Mouse (Mus musculus) layer of hippocampus, postnatal 25 days (tissue): ENCODE data around the gene Ube2h. TPM values are rescaled to one million over a fixed set of nuclear protein-coding genes. Genes with fewer than 3 reads are reported as not detected.

ENCODE experiments used
- DNase-seq, 2 experiments: peaks; one replicate each; pipeline ENCODE4 v3.0.0; 2022; ENCODE audit warnings: mixed read lengths in 2 of 2, low spot score in 1 of 2; ENCODE audit errors: extremely low spot score in 1 of 2
- total RNA-seq, 2 experiments: library from RNA; stranded (reverse); gene quantifications; 2 replicates each; pipeline ENCODE4 v1.2.3; 2021

Ube2h gene
- total RNA-seq, 2 experiments from 2014 or later = 84.6 to 92.2 TPM

DNA sequence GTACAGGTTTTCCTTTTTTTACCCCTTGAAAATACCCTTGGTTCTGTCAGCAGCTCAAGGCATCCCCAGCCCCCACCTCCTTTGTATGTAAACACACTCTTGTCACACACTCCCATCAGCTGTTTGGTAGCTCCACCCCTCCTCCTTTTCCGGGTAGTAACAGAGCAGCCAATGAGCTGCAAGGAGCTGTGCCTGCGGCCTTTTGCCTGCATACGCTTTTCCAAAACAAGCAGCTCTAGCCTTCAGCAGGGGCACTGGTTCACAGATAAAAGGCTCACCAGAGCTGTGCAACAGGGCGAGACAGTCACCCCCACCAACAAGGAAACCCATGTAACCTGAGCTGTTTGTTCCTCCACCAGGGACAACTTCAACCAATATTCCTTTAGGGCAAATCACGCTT lies 4.0 kb downstream of the Ube2h start:
- DNase-seq = peak; percentile 37 to 57

DNA sequence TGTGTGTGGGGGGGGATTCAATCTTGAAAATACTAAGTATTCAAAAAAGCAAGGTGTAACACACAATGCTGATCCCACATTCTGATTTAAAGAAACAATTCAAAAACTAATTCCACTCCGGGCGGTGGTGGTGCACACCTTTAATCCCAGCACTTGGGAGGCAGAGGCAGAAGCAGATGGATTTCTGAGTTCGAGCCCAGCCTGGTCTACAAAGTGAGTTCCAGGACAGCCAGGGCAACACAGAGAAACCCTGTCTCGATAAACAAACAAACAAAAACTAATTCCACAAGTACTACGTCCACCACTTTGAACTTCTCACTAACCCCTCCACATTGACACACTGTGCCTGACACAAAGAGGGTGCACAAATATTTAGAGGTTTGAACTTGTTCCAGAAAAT lies 4.7 kb downstream of the Ube2h start:
- DNase-seq = no peak

DNA sequence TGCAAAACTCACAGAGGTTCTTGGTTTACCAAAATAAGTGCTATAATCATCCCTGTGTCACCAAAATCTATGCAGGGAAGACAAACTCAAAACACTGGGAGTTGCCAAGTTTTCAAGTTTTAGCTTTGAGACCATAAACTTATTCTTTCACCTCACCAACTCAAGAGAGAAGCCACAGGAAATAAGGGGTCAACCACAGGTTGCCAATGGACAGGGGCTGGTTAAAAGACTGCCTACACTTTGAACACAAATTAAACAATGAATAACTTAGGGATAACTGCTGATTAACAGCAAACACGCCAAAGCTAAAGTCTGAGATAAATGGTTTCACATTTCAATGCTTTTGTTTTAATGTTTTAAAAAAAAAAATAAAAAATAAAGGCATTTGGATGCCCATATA lies 5.2 kb downstream of the Ube2h start:
- no peak for DNase-seq

DNA sequence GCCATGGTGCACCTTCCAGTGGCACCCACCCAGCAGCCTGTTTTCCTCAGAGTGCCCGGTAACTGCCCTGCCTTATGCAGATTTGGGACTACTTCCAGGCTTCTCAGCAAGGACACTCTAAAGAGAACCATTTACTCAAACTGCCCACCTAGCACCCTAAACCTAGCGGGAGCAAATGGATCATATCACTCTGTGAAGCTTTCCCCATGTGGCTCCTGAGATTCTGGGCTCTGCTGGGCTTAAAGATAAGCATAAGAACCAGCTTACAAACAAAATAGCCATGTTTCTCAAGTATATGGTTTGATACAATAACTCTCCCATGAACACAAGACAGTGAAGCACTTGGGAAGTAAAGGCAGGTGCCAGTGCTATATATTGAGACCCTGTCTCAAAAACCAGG lies 11.8 kb downstream of the Ube2h start:
- DNase-seq = no peak

DNA sequence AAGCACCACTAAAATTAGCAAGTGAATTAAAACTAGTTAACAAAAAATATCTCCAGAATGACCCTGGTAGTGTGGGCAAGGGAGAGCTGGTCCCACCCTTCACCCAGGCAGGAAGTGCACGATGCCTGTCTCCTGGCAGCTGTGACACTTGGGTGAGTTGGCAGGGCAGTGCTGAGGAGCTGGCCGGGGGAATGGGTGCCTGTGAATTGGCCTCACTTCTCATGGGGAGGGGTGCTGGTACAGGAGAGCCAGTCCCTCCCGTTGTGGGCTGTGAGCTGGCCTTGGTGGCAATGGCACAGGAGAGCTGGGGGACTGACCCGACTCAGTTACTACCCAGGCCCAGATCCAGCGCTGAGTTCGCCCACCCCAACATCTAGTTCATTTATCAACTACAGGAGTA lies 16.4 kb downstream of the Ube2h start:
- no peak for DNase-seq

DNA sequence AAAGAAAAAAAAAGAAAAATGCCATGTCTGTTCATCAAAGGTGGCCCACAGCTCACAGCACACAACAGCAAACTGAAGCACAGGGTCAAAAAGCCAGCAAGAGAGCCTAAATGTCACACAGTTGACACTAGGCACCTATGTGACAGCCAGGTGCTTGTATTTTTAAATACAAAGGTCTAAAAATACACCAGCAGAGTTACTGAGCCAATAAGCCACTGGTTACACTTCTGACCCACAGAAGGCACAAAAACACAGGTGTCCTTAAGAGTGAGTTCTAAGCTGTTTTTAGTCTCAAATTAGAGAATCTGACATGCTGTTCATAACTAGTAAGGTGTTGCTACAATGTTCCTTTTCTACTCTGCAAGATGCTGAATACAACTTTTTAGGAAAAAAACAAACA lies 17.7 kb downstream of the Ube2h start:
- DNase-seq = no peak

DNA sequence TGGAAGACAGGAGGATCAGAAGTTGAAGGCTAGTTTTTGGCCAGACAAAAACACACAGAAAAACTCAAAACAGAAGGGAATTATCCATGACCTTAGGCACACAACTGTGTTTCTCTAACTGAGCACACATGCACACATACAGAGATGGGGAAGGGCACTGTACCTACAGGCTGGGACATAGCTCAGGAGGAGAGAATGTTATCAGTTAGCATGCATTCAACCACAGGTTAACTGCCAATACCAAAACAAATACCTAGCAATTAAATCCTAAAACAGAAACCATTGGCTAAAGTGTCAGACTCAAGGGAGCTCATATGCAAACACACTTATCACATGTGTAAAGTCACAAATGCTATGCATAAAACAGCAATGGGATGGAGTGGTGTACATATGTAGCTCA lies 20.2 kb downstream of the Ube2h start:
- no peak for DNase-seq

DNA sequence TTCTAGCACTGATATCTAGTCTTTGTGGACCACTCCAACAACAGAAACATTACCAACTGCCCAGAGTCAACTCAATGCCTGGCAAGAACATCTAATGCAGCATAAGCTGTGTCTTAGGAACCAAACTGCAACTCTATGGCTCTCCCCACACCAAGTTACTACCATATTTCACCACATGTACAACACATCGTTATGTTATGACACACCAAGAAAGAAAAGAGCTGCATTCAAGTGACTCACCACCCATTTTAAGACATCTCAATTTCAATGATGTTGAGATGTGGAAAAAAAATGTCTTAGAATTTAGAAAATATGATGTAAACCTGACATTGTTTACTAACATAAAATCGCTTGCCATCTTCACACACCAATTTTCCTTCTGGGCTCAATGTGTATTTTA lies 22.0 kb downstream of the Ube2h start:
- DNase-seq = no peak

DNA sequence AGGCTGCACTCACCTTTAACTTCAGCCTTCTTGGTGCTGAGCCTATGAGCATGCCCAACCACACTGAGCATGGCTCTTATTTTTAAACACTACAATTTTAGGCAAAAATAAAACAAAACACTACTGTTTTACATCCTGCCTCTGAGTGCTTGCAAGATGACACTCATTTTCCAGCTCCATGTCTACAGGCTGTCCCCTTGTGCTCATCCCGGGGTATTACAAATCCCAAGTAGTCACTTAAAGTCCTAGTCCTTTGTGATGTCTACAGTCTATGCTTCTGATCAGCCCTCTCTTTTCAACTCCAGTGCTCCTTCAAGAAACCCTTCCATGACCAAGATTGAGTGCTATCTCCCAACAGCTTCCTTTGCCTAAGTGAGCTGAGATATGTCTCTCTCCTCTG lies 26.0 kb downstream of the Ube2h start:
- DNase-seq = no peak

DNA sequence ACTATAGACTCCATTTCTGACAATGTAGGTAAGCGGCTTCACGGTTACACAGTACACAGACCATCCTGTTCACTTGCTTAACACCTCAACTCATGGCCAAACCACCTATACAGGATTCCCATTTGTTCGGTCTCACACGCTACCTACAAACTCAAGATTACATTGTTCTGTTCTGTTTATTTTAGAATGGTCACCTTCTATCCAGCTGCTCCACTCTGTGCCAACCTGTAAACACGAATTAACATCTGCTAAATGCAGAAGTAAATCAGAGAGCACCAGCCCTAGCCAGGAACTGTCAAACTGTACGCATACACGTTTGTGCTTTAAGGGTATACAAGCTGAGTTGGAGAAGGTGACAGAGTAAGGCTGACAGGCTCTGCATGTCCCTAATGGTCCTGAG lies 27.5 kb downstream of the Ube2h start:
- DNase-seq = no peak

DNA sequence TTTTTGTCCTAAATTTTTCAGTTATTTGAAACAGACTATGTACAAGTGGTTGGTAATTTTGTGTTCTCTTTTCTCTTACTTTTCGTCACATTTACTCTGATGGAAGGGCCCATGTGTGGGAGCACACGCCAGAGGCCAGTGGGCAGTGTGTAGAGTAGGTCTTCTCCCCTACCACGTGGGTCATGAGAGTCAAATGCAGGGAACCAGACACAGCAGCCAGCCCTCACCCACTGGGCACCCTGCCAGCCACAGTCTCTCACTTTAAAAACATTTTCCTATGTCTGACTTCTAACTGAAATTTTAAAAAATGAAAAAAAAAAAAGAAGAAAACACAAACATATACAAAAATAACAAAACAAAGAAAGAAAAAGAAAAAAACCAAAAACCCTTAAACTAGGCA lies 28.0 kb downstream of the Ube2h start:
- no peak for DNase-seq

DNA sequence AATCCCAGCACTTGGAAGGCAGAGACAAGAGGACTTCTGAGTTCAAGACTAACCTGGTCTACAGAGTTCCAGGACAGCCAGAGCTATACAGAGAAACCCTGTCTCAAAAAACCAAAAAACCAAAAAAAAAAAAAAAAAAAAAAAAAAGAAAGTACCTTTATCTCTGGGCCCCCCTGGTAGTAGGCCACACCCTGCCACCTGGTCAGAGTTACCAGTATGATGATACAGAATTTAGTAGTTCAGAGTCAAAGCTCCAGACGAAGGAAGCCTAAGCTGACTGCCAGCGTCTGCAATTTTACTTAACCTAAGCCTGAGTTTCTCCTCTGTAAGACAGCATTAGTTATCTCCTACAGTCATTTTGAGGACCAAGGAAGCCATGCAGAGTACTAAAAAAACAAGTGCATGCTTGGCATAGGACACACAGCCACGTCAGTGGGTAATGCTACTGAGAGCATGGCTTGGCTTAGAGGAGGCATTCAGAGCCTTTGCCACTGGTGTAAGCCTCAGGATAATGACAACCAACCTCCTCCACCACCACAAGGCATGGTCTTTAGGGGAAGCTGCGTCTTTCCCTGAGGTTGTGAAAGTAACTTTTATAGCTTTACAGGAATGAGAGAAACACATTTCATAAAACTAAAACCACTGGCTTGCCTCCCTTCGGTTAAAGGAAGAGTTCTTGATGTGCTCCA lies 29.0 kb downstream of the Ube2h start:
- DNase-seq = no peak

DNA sequence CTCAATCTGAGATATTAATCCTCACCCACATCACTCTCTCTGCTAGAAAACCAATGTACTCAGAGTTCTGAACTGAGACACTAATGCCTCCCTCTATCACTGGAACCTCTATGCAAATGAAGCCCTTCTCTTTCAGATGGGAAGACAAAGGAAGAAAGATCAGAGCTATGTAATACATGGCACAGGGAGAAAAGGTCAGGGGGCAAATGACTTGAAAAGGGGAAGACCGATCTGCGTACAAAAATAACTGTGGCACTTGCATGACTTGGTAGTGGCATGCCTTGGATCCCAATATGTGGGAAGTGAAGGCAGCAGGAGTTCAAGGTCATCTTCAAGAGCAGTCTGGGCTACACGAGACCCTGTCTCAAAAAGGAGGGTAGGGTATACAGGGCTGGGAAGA lies 31.4 kb downstream of the Ube2h start:
- DNase-seq = no peak

DNA sequence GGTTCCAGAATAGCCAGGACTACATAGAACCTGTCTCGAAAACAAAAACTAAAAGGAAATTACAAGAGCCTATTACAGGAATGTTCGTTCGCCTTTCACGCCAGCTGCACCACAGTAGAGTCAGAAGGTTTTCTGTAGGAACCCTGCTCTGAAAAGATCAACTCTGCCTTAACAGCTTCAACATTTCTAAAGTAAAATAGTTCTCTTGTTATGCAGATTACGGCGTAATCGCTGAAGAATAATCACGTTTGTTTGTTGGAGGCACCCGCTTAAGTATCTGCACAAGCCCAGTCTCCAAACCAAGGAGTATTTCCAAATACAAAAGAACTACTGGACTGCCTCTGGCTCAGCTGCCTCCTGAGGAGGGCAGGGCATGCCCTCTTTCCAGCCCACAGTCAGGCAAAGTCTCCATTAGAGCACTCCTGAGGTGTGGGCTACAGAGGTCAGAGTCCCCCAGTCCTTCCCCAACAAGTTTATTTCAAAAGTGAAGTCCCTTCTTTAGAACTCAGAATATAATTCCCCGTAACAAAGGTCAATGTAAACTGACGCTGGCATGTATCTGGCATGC lies 31.9 kb downstream of the Ube2h start:
- DNase-seq = no peak

DNA sequence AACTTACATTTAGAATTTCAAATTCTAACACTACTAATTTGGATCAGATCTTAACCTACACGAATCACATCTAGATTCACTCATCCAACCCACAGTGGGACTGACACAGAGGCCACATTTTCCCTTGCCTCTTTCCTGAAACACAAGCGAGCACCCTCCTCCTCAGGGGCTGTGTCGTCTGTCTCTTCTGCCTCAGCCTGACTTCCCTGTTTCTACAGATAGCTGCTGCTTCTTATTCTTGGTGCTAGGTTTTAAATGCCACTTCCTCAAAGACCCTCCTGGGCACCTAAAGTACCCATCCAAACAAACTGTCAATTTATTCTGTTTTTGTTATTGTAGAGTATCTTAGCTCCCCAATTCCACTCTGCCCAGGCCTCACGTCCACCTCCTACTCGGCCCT lies 34.5 kb downstream of the Ube2h start:
- DNase-seq = no peak

DNA sequence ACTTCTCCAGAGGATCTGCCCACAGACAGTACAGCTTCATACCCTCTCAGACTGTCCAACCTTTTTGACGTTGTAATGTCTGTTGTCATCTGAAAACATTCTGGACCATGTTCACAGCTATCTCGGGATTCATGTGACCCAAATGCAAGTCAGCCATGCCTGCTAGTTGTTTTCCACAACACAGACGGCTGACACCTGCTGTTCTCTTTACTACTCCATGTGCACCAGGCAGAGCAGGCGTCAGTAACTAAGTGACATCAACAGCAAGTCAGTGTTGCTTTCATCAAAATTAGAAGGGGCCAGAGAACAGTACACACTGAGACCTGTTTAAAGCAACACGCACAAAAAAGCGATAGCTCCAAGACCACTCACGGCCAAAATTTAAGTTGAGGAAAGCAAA lies 36.9 kb downstream of the Ube2h start:
- no peak for DNase-seq

DNA sequence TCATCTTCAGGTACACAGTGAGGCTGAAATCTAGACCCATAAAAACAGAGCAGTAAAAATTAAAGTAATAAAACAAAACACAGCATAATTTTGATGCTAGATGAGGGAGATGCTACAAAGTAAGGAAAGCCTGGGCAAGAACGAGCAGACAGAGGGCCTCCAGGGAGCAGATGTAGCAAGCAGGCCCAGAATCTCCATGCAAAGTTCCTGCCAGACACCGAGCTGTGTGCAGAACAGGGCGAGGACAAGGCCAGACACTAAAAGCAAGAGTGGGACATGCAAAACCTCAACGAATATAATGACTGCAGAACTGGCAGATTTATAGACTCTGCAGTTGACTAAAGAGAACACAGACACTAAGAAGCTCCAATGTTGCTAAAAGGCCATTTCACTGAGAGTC lies 38.9 kb downstream of the Ube2h start:
- DNase-seq = no peak

DNA sequence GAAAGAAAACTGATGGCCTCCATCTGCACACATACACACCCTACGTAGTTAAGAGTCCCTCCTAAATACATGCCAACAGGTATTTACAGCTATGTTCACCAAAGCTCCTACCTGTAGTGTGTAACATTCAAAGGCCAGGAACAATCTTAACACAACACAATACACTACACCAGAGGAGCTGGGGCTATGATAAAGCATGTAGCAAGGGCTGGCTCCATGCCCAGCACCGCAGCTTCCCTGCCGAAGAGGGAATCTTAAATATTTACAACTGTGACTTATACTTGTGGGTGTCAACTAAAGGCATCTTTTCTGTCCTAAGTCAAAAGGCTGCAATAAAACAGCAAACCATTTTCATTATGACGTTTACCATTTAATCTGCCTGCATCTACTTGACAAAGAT lies 41.3 kb downstream of the Ube2h start:
- no peak for DNase-seq

DNA sequence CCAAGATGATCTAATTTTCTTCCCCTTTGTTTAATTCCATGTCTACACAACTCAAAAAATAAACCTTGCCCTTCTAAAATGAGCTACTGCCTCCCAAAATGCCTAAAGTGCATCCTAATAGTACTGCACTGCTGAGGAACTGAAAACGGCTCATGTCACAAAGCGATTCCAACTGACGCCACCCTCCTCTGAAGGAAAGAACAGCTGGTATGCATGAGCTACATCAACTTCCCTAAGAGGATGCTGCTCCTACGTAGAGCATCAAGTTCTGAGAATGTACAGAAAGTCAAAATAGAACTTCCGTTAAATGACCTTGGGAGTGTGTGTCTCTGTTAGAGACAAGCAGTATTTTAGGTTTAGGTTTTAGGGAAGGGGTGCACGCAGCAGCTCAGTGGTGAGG lies 45.1 kb downstream of the Ube2h start:
- no peak for DNase-seq

DNA sequence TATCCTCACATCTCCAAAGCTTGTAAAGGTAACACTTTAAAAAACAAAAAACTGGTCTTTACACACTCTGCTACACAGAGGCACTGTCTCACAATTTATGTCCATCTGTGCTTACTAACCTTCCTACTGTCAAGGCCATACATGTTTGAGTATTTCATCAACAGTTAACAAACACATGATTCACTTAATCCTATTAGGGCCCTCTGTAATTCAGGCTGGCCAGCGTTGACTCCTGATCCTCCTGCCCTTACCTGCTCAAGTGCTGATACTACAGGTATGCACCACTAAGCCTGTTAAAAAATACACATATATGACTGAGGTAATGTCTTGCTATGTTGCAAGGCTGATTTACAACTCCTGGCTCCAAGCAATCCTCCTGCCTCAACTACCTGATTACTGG lies 46.4 kb downstream of the Ube2h start:
- DNase-seq = no peak

DNA sequence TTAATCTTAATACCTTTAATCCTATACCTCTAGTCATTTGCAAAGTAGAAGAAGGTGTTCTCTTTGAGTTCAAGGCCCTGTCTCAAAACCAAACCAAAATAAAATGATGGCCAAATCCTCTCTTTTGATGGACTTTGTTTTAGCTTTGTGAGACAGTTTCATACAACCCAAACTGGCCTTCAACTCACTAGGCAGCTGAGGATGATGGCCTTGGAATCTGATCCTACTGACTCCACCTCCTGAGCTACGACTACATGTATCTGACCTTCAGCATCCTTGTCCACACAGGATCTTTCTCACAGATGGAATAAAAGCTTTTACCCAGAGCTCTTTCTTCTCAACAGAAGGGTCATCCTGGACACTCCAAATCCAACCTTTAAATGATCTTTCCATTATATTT lies 48.5 kb downstream of the Ube2h start:
- DNase-seq = no peak

DNA sequence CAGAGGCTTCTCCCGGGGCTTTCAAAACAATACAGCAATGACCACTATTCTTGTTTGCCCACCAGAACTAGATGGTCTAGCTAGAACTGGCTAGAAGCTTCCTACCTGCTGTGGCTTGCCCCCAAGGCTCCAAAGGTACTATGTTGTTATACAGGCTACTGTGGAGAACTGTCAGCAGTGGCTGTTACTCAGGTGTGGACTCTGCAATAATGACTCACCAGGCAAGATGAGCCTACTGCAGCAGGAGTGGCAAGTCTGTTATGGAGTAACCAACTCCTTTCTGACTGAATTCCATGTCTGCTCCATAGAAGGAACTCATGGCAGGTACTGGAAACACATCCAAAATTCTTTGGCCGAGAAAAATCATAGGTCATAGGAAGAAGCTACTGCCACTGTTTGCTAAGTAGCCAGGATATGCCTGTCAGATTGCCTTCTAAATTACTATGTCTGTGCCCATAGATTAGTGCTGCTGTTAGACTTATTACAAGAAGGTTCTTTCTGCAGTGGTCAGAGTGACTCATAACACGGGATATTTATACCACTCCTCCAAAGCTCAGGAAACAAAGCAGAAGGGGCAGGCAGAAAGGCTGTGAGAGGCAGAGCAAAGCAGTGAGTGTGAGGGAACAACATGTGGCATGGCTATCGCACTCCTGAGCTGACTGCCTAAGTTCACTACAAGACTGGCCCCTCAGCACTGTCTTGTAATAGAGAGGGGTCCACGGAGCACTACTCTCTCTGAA lies 51.9 kb downstream of the Ube2h start:
- DNase-seq = no peak
